22 mouse cellular contexts compared by ENCODE assay signal in genomic region chr1:187674771-187675186, GRCm38 (mm10).
DNase-seq lines count a peak whose midpoint lies in the region; ATAC-seq lines count a peak whose summit lies in the region.
"Had no signal": no experiment of that assay in that cellular context is flagged by ENCODE, and none has a peak within 500 bp of the region (broad histone marks: within the 10 kb centered on the region; RNA-seq: fewer than 3 reads in every experiment).

No protein-coding gene starts in this region.

- no peak overlapping the region for H3K4me2 ChIP-seq in embryonic facial prominence, embryonic 11.5 days (ENCODE audit: low read depth, low read length)
- H3K4me2 ChIP-seq: forebrain, embryonic 12.5 days; liver, embryonic 11.5 days; neural tube, embryonic 13.5 days had no signal

- no peaks in the 10 kb centered on the region for H3K27me3 ChIP-seq in embryonic facial prominence, embryonic 11.5 days (ENCODE audit: control insufficient read depth, insufficient read depth, low read length)
- H3K27me3 ChIP-seq in limb, embryonic 10.5 days (ENCODE audit: low read depth, poor library complexity, severe bottlenecking), result peaks cover 13% of the 10 kb centered on the region; the same call in 1 of the 2 replicates
- H3K27me3 ChIP-seq: forebrain, embryonic 12.5 days; megakaryocyte, embryonic 14.5 days; neural tube, embryonic 13.5 days had no signal

- no peaks in the 10 kb centered on the region for H3K36me3 ChIP-seq in embryonic facial prominence, embryonic 11.5 days (replicated peaks; ENCODE audit: control insufficient read depth, insufficient read depth, low read depth, low read length)
- H3K36me3 ChIP-seq in limb, embryonic 10.5 days, result no peaks in the 10 kb centered on the region
- H3K36me3 ChIP-seq: forebrain, embryonic 12.5 days; neural tube, embryonic 13.5 days had no signal

- ATAC-seq in embryonic facial prominence, embryonic 11.5 days (replicated peaks; ENCODE audit: insufficient number of reproducible peaks, low FRiP score, low TSS enrichment, low read depth), result no peak
- ATAC-seq: hindbrain, embryonic 16.5 days had no signal

- 26% methylated on average over 10 of the region's 10 CpGs for WGBS in embryonic facial prominence, embryonic 11.5 days
- 15% methylated on average over 10 of the region's 10 CpGs for WGBS in limb, embryonic 10.5 days

- no peak overlapping the region for H3K27ac ChIP-seq in embryonic facial prominence, embryonic 11.5 days (replicated peaks; ENCODE audit: low read depth, low read length)
- peak overlapping the region; percentile 86 for H3K27ac ChIP-seq in limb, embryonic 10.5 days
- H3K27ac ChIP-seq: forebrain, embryonic 12.5 days; layer of hippocampus, adult 2 months; neural tube, embryonic 13.5 days had no signal

- H3K9me3 ChIP-seq in embryonic facial prominence, embryonic 11.5 days (replicated peaks; ENCODE audit: control insufficient read depth, low read length), result no peaks in the 10 kb centered on the region
- no peaks in the 10 kb centered on the region for H3K9me3 ChIP-seq in limb, embryonic 10.5 days (replicated peaks)
- H3K9me3 ChIP-seq: forebrain, embryonic 12.5 days; neural tube, embryonic 13.5 days had no signal

- no peak overlapping the region for H3K9ac ChIP-seq in embryonic facial prominence, embryonic 11.5 days (replicated peaks; ENCODE audit: low read length)
- H3K9ac ChIP-seq: forebrain, embryonic 12.5 days; neural tube, embryonic 13.5 days had no signal

- peak; percentile 16 for DNase-seq in heart, adult 8-10 months (ENCODE audit: low spot score)
- DNase-seq in heart, postnatal 4 days, result no peak
- DNase-seq in brain, adult 2 months (ENCODE audit: low read depth, low spot score), result peak; percentile 42
- peak; percentile 79 for DNase-seq in embryonic facial prominence, embryonic 11.5 days (ENCODE audit: low spot score)
- peak; percentile 47 for DNase-seq in limb, embryonic 10.5 days (ENCODE audit: low spot score)
- DNase-seq in right cerebral cortex, postnatal 4 days, result no peak
- DNase-seq in Muller cell, postnatal 12 days (ENCODE audit: inconsistent ontology term), result no peak
- DNase-seq: cerebellum, adult 9-10 months; kidney, adult 8-10 months; kidney, postnatal 14 days; layer of hippocampus, postnatal 36 days; lung, adult 18-20 months; lung, postnatal 14 days; midbrain, embryonic 14.5 days; right cerebral cortex, adult 18-20 months; thymus, postnatal 14 days had no signal

- no peak overlapping the region for H3K4me3 ChIP-seq in embryonic facial prominence, embryonic 11.5 days (ENCODE audit: low read depth, low read length)
- no peak overlapping the region for H3K4me3 ChIP-seq in limb, embryonic 10.5 days
- H3K4me3 ChIP-seq: forebrain, embryonic 12.5 days; layer of hippocampus, adult 2 months; megakaryocyte, embryonic 14.5 days; neural tube, embryonic 13.5 days had no signal

- H3K4me1 ChIP-seq in embryonic facial prominence, embryonic 11.5 days (ENCODE audit: control insufficient read depth, insufficient read depth, low read length), result no peaks in the 10 kb centered on the region; the same call in 1 of the 2 replicates
- peaks cover 60% of the 10 kb centered on the region for H3K4me1 ChIP-seq in limb, embryonic 10.5 days
- H3K4me1 ChIP-seq: megakaryocyte, embryonic 14.5 days; neural tube, embryonic 13.5 days had no signal

Comparison
In these comparisons a context has a peak if more than half of its experiments do, and no peak if none do; other contexts are left out.
1. DNase-seq: peak in heart, adult 8-10 months (single experiment), brain, adult 2 months (single experiment), embryonic facial prominence, embryonic 11.5 days (single experiment) and limb, embryonic 10.5 days (single experiment); none in heart, postnatal 4 days (single experiment), right cerebral cortex, postnatal 4 days (single experiment) and Muller cell, postnatal 12 days (single experiment).